Comparison of ENCODE assay signal across 13 mouse cellular contexts in the genomic region with DNA sequence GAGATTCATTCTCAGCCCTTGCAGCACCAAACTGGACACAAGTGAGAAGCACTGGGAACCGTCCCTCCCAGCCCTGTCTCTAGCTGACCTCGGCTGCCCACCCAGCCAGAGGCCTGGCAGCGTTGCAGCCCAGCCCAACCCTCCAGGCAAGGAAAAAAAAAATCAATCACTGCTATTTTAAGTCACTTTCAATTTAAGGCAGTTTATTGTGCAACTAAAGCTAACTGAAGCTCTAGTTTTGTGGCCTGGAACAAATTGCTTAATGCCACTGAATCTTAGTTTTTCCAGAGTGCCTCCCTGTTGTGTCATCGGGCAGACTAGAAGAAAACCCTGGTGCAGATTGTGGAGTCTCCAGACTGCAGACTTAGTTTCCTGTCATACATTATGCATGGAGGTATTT. TPM values are rescaled to one million over a fixed set of nuclear protein-coding genes. Genes with fewer than 3 reads are reported as not detected.
DNase-seq lines count a peak whose midpoint lies in the region; TF ChIP-seq lines count a peak whose summit lies in the region.
"Had no signal": no experiment of that assay in that cellular context is flagged by ENCODE, and none has a peak within 500 bp of the region (broad histone marks: within the 10 kb centered on the region; RNA-seq: fewer than 3 reads in every experiment).

No protein-coding gene starts in this region.

- no peaks in the 10 kb centered on the region; the same call in 1 of the 2 replicates for H3K4me1 ChIP-seq in kidney, adult 2 months (ENCODE audit: control insufficient read depth, insufficient read depth, low read length)

- no peak for TF ChIP-seq CTCF in kidney, adult 2 months (conservative IDR thresholded peaks at IDR 0.05; ENCODE audit: insufficient read depth, insufficient read length, low read depth, low read length)

- DNase-seq in kidney, adult 2 months: peak; percentile 53
- no peak for DNase-seq in kidney, adult 18-20 months
- peak; percentile 3 for DNase-seq in NIH3T3 (ENCODE audit: low read depth)
- peak; percentile 34 for DNase-seq in fat pad, adult 2 months (ENCODE audit: extremely low read depth, low read depth, low spot score)
- DNase-seq in lung, postnatal 14 days: peak; percentile 43
- no peak for DNase-seq in ovary, adult 18-20 months (ENCODE audit: low spot score)
- no peak for DNase-seq in B cell, adult 2 months
- DNase-seq in frontal cortex, postnatal 36 days (ENCODE audit: low spot score in 2 of 2): no peak
- DNase-seq: cerebellum, postnatal 25 days; spleen, adult 18-20 months had no signal

- no peak overlapping the region for H3K27ac ChIP-seq in kidney, adult 2 months (ENCODE audit: insufficient read depth, low read depth, low read length)
- H3K27ac ChIP-seq: heart, embryonic 13.5 days; hindbrain, embryonic 15.5 days; limb, embryonic 13.5 days had no signal

- H3K27me3 ChIP-seq in kidney, adult 2 months (replicated peaks; ENCODE audit: control insufficient read depth, insufficient read depth, low read length): no peaks in the 10 kb centered on the region
- H3K27me3 ChIP-seq: heart, embryonic 13.5 days; hindbrain, embryonic 15.5 days; limb, embryonic 13.5 days had no signal

- WGBS in kidney, adult 2 months: 19% methylated on average over 4 of the region's 4 CpGs

- no peaks in the 10 kb centered on the region for H3K36me3 ChIP-seq in kidney, adult 2 months (ENCODE audit: control insufficient read depth, insufficient read depth, low read length)
- H3K36me3 ChIP-seq: heart, embryonic 13.5 days; hindbrain, embryonic 15.5 days; limb, embryonic 13.5 days had no signal

- TF ChIP-seq POLR2A in kidney, adult 2 months (IDR thresholded peaks at IDR 0.05; ENCODE audit: low read depth, low read length): no peak

- no peak overlapping the region for H3K4me3 ChIP-seq in kidney, adult 2 months (ENCODE audit: insufficient read depth, low read depth, low read length)
- H3K4me3 ChIP-seq: heart, embryonic 13.5 days; hindbrain, embryonic 15.5 days; limb, embryonic 13.5 days had no signal

RNA-seq across cellular contexts. Expression of gene Cpvl, which starts 17.0 kb away (rescaled TPM):
- polyA plus RNA-seq in kidney, adult 2 months (2012; rRNA removed): 0.10 and 0.19 TPM in 2 replicates
- polyA plus RNA-seq: heart, embryonic 13.5 days; hindbrain, embryonic 15.5 days had no signal

RNA-seq across cellular contexts. Expression of gene Chn2, which starts 43.8 kb away (rescaled TPM):
- polyA plus RNA-seq in kidney, adult 2 months (2012; rRNA removed): 22.8 and 24.8 TPM in 2 replicates

Comparison
In these comparisons a context has a peak if more than half of its experiments do, and no peak if none do; other contexts are left out.
1. DNase-seq: peak in kidney, adult 2 months (single experiment), NIH3T3 (single experiment), fat pad, adult 2 months (single experiment) and lung, postnatal 14 days (single experiment); none in kidney, adult 18-20 months (single experiment), ovary, adult 18-20 months (single experiment), B cell, adult 2 months (0 of 2) and frontal cortex, postnatal 36 days (0 of 2).